In genomic region chr12:76546383-76547276, GRCm38 (mm10) we compare ENCODE assay signal across 9 mouse cellular contexts. TPM values are rescaled to one million over a fixed set of nuclear protein-coding genes. Genes with fewer than 3 reads are reported as not detected.
A peak's percentile ranks its signal among the peaks of the same experiment; 100 is the strongest.
DNase-seq lines count a peak whose midpoint lies in the region; ATAC-seq and TF ChIP-seq lines count a peak whose summit lies in the region.
"Had no signal": no experiment of that assay in that cellular context is flagged by ENCODE, and none has a peak within 500 bp of the region (broad histone marks: within the 10 kb centered on the region; RNA-seq: fewer than 3 reads in every experiment).

No protein-coding gene starts in this region.

- H3K27me3 ChIP-seq in embryonic facial prominence, embryonic 12.5 days: peaks cover 41% of the 10 kb centered on the region
- peaks cover 25% of the 10 kb centered on the region for H3K27me3 ChIP-seq in hindbrain, embryonic 14.5 days (ENCODE audit: control insufficient read depth, insufficient read depth, low read length)
- H3K27me3 ChIP-seq in limb, embryonic 11.5 days (ENCODE audit: control insufficient read depth, insufficient read depth, low read length): no peaks in the 10 kb centered on the region
- H3K27me3 ChIP-seq: CH12.LX had no signal

- H3K27ac ChIP-seq in gastrocnemius, adult 2 months: peak overlapping the region; percentile 80
- peak overlapping the region; percentile 79 for H3K27ac ChIP-seq in ES-E14 (ENCODE audit: insufficient read depth, low read depth, low read length, poor library complexity, severe bottlenecking)
- H3K27ac ChIP-seq in embryonic facial prominence, embryonic 12.5 days: peak overlapping the region; percentile 72
- no peak overlapping the region; the same call in 1 of the 2 replicates for H3K27ac ChIP-seq in hindbrain, embryonic 14.5 days
- H3K27ac ChIP-seq in limb, embryonic 11.5 days (replicated peaks; ENCODE audit: low read depth, low read length): peak overlapping the region; percentile 57

- H3K9ac ChIP-seq in ES-E14 (ENCODE audit: insufficient read depth, low read depth, low read length, poor library complexity, severe bottlenecking): peak overlapping the region; percentile 56
- no peak overlapping the region for H3K9ac ChIP-seq in embryonic facial prominence, embryonic 12.5 days
- H3K9ac ChIP-seq in hindbrain, embryonic 14.5 days: peak overlapping the region; percentile 12
- H3K9ac ChIP-seq in limb, embryonic 11.5 days (ENCODE audit: low read length): peak overlapping the region; percentile 14

- H3K36me3 ChIP-seq in ES-E14 (ENCODE audit: control insufficient read depth, insufficient read depth, low read length, poor library complexity, severe bottlenecking): 0 out of 2 replicates have a peak, but pooled peaks cover 2% of the 10 kb centered on the region
- no peaks in the 10 kb centered on the region for H3K36me3 ChIP-seq in embryonic facial prominence, embryonic 12.5 days
- no peaks in the 10 kb centered on the region for H3K36me3 ChIP-seq in hindbrain, embryonic 14.5 days (replicated peaks; ENCODE audit: control insufficient read depth, insufficient read depth)
- no peaks in the 10 kb centered on the region for H3K36me3 ChIP-seq in limb, embryonic 11.5 days (ENCODE audit: control insufficient read depth, insufficient read depth, low read length)

- peaks cover 8 to 33% of the 10 kb centered on the region in 2 experiments for H3K4me1 ChIP-seq in ES-E14 (ENCODE audit: control insufficient read depth in 2 of 2, insufficient read depth in 2 of 2, low read length in 2 of 2, poor library complexity in 1 of 2)
- peaks cover 27% of the 10 kb centered on the region for H3K4me1 ChIP-seq in embryonic facial prominence, embryonic 12.5 days
- peaks cover 16% of the 10 kb centered on the region; the same call in 1 of the 2 replicates for H3K4me1 ChIP-seq in hindbrain, embryonic 14.5 days (replicated peaks; ENCODE audit: control insufficient read depth, insufficient read depth, low read length)
- peaks cover 26% of the 10 kb centered on the region for H3K4me1 ChIP-seq in limb, embryonic 11.5 days (ENCODE audit: control insufficient read depth, insufficient read depth, low read length)

- ATAC-seq in embryonic facial prominence, embryonic 12.5 days (ENCODE audit: insufficient number of reproducible peaks, insufficient read depth, low FRiP score, low TSS enrichment): no peak
- peak; percentile 11; the same call in 1 of the 2 replicates for ATAC-seq in hindbrain, embryonic 14.5 days (ENCODE audit: low FRiP score)
- peak; percentile 32; the same call in 1 of the 2 replicates for ATAC-seq in limb, embryonic 11.5 days (ENCODE audit: insufficient number of reproducible peaks, low FRiP score, low TSS enrichment, low read depth)
- ATAC-seq in CD4-positive, CD25-positive, alpha-beta regulatory T cell, adult 4 months: no peak

- peak overlapping the region; percentile 72 for H3K4me3 ChIP-seq in gastrocnemius, adult 2 months
- peak overlapping the region; percentile 14 to 47; a peak in 3 of 4 replicates for H3K4me3 ChIP-seq in ES-E14 (ENCODE audit: insufficient read depth in 1 of 2, low read depth in 1 of 2, low read length in 2 of 2, poor library complexity in 1 of 2, severe bottlenecking in 1 of 2)
- H3K4me3 ChIP-seq in embryonic facial prominence, embryonic 12.5 days: peak overlapping the region; percentile 17
- peak overlapping the region; percentile 18 for H3K4me3 ChIP-seq in hindbrain, embryonic 14.5 days (replicated peaks; ENCODE audit: low read length)
- H3K4me3 ChIP-seq in limb, embryonic 11.5 days (ENCODE audit: low read depth, low read length): peak overlapping the region; percentile 9; the same call in 1 of the 2 replicates

- WGBS in embryonic facial prominence, embryonic 12.5 days: 6% methylated on average over 28 of the region's 28 CpGs
- WGBS in hindbrain, embryonic 14.5 days: 5% methylated on average over 28 of the region's 28 CpGs
- WGBS in limb, embryonic 11.5 days: 4% methylated on average over 28 of the region's 28 CpGs

- H3K9me3 ChIP-seq in ES-E14 (ENCODE audit: control insufficient read depth, insufficient read depth, low read depth, low read length): no peaks in the 10 kb centered on the region
- H3K9me3 ChIP-seq in embryonic facial prominence, embryonic 12.5 days: no peaks in the 10 kb centered on the region
- no peaks in the 10 kb centered on the region for H3K9me3 ChIP-seq in hindbrain, embryonic 14.5 days (ENCODE audit: control insufficient read depth, low read length)
- H3K9me3 ChIP-seq in limb, embryonic 11.5 days (ENCODE audit: control insufficient read depth, low read length): no peaks in the 10 kb centered on the region

- intact Hi-C loops in gastrocnemius, adult 2 months (cut with DNase I): no loop called here
- intact Hi-C loops in gastrocnemius, postnatal 36 days (cut with DNase I): no loop called here

- DNase-seq in gastrocnemius, adult 2 months: peak; percentile 61
- no peak for DNase-seq in gastrocnemius, postnatal 36 days
- DNase-seq in ES-E14 (ENCODE audit: low read depth, low spot score): peak; percentile 27
- DNase-seq in hindbrain, embryonic 14.5 days (ENCODE audit: low spot score): peak; percentile 54
- peak; percentile 65 for DNase-seq in limb, embryonic 11.5 days (ENCODE audit: low spot score)
- peak; percentile 59 to 72 for DNase-seq in right cerebral cortex, postnatal 10 days (ENCODE audit: low spot score in 2 of 2)

- in situ Hi-C loops in ES-E14 (cut with MboI; ENCODE audit: low sequenced_read_pairs in 2 of 2, unreplicated experiment in 2 of 2): no loop called here

- no peak for TF ChIP-seq CTCF in gastrocnemius, adult 2 months (IDR thresholded peaks at IDR 0.05)

- H3K4me2 ChIP-seq in embryonic facial prominence, embryonic 12.5 days (replicated peaks): peak overlapping the region; percentile 40
- H3K4me2 ChIP-seq in hindbrain, embryonic 14.5 days (replicated peaks): peak overlapping the region; percentile 43
- peak overlapping the region; percentile 30 for H3K4me2 ChIP-seq in limb, embryonic 11.5 days (ENCODE audit: low read depth, severe bottlenecking)

TF ChIP-seq in ES-E14, 5 proteins besides CTCF, POLR2A, EP300 and RAD21:
- TF ChIP-seq ZC3H11A (IDR thresholded peaks at IDR 0.05; ENCODE audit: borderline replicate concordance, low read depth, low read length): no peak
- no peak for TF ChIP-seq MAFK (IDR thresholded peaks at IDR 0.05; ENCODE audit: insufficient read depth, low read depth, low read length)
- no peak for TF ChIP-seq CHD2 (IDR thresholded peaks at IDR 0.05; ENCODE audit: low read depth, low read length)
- no peak for TF ChIP-seq ZNF384 (IDR thresholded peaks at IDR 0.05; ENCODE audit: low read depth, low read length)
- TF ChIP-seq HCFC1 (IDR thresholded peaks at IDR 0.05; ENCODE audit: borderline replicate concordance, insufficient read depth, low read length): no peak
TF ChIP-seq in ES-E14: peak in this region for 0.

RNA-seq across cellular contexts. Expression of gene Plekhg3, which starts 15.9 kb away (rescaled TPM):
- total RNA-seq in gastrocnemius, adult 2 months (2021): 1 to 10 TPM; 5.3 to 6.1 TPM
- total RNA-seq in gastrocnemius, postnatal 36 days (2021): 1 to 10 TPM; 5.4 to 5.5 TPM
- 10.9 and 12.1 TPM in 2 replicates for total RNA-seq in ES-E14 (2012; rRNA removed)
- 4.5 and 5.1 TPM in 2 replicates for polyA plus RNA-seq in embryonic facial prominence, embryonic 12.5 days (2016; fragmentation: Nextera tagmentation; extraction: Ambion mirVana)
- polyA plus RNA-seq in hindbrain, embryonic 14.5 days (2014; fragmentation: Nextera tagmentation; extraction: Ambion mirVana): 1.3 and 1.6 TPM in 2 replicates
- polyA plus RNA-seq in limb, embryonic 11.5 days (2014; fragmentation: Nextera tagmentation; extraction: Ambion mirVana): 4.3 and 4.4 TPM in 2 replicates
- polyA plus RNA-seq in CD4-positive, CD25-positive, alpha-beta regulatory T cell, adult 4 months (2017; shearing (Covaris generic)): 1 to 10 TPM in 1 of 2 experiments, under 1 TPM in 1; 0.91 to 2.2 TPM

Comparison
In these comparisons a context has a peak if more than half of its experiments do, and no peak if none do; other contexts are left out.
1. DNase-seq: peak in gastrocnemius, adult 2 months (single experiment), ES-E14 (single experiment), hindbrain, embryonic 14.5 days (single experiment), limb, embryonic 11.5 days (single experiment) and right cerebral cortex, postnatal 10 days (2 of 2); none in gastrocnemius, postnatal 36 days (0 of 2).
2. H3K4me3 ChIP-seq: peak in every context shown above with its lines; median percentile 72 in gastrocnemius, adult 2 months; 30 in ES-E14; 18 in hindbrain, embryonic 14.5 days; 17 in embryonic facial prominence, embryonic 12.5 days; 9 in limb, embryonic 11.5 days.
3. ATAC-seq: peak in hindbrain, embryonic 14.5 days (single experiment) and limb, embryonic 11.5 days (single experiment); none in embryonic facial prominence, embryonic 12.5 days (single experiment) and CD4-positive, CD25-positive, alpha-beta regulatory T cell, adult 4 months (single experiment).
4. Peak in every context shown above with its lines, with median percentiles within 50 percentile points of each other: H3K4me2 ChIP-seq.